Mouse (Mus musculus) kidney, adult 2 months (tissue): ENCODE results near the gene Erc2.

ENCODE experiments used
- CTCF ChIP-seq: fragments of 200-500 bp; conservative IDR thresholded peaks from 2 replicates; pipeline ENCODE4 v1.5.1; 2011; ENCODE audit warnings: low read depth, mild to moderate bottlenecking, control low read depth, low read length, moderate library complexity, mixed read lengths; ENCODE audit not compliant: insufficient read depth, insufficient read length
- POLR2A ChIP-seq: fragments of 200-500 bp; IDR thresholded peaks from one replicate; pipeline ENCODE4 v1.6.1; 2011; ENCODE audit warnings: low read depth, low read length, control low read depth

GRCm38 (mm10) chr14:28505051-28505585, 882.9 kb downstream of the Erc2 start:
- TF ChIP-seq POLR2A (no peak), CTCF (no peak)
